Mouse (Mus musculus): ENCODE measurements around the gene Cypt14.
"Not testable (repeated sequence)": the region's sequence is repeated elsewhere in the genome, so short reads cannot be mapped to it uniquely, and the experiment has no call there.

Cypt14 gene

GRCm38 (mm10) chrX:39863504-39863903 lies at the start of gene Cypt14:
Gene Cypt14 (minus strand): TSS chrX:39863604.
- DNase-seq = not testable (repeated sequence)

Measured in cerebellum, adult 9-10 months (tissue).